Mouse (Mus musculus): ENCODE measurements around the gene Stambp.

- TF ChIP-seq FLI1 (IDR thresholded peaks at IDR 0.05; ENCODE audit: low read length) = no peak
- TF ChIP-seq GATA1 (IDR thresholded peaks at IDR 0.05; ENCODE audit: borderline replicate concordance, low read length) = no peak
Measured at GRCm38 (mm10) chr6:83500462-83500861, 72.1 kb downstream of the Stambp start.

All from megakaryocyte, embryonic 14.5 days (primary cell).